Mouse (Mus musculus) liver, embryonic 14.5 days (tissue): ENCODE measurements at regions not wholly inside any gene's neighbourhood (a gene's known extent, or its start where the extent isn't known, plus 50 kb on each side); places are given as distances from the start of the nearest gene placed in this dataset.

ENCODE experiments used
- ATAC-seq: fragments of 200-750 bp; cut with Nextera tagmentation; 2 replicates; pipeline ENCODE4 v1.8.0; 2017; ENCODE audit warnings: moderate number of reproducible peaks, mild to moderate bottlenecking, moderate library complexity; ENCODE audit not compliant: insufficient read depth
- DNase-seq, 3 experiments: peaks; one replicate each; pipeline ENCODE4 v3.0.0-alpha.2; 2012 to 2013; ENCODE audit warnings: low read depth in 3 of 3, low spot score in 3 of 3
- H3K27ac ChIP-seq: fragments of 300-500 bp; sonication (generic); 2 replicates; pipeline ENCODE4 v1.5.1; 2014; ENCODE audit warnings: moderate library complexity, mild to moderate bottlenecking, control low read depth, inconsistent platforms
- H3K27me3 ChIP-seq: fragments of 300-500 bp; sonication (generic); 2 replicates; pipeline ENCODE4 v1.6.1; 2014; ENCODE audit warnings: mild to moderate bottlenecking, low read length, moderate library complexity; ENCODE audit not compliant: control insufficient read depth, insufficient read depth
- H3K36me3 ChIP-seq: fragments of 300-500 bp; sonication (generic); replicated peaks from 2 replicates; pipeline ENCODE4 v1.6.1; 2014; ENCODE audit warnings: low read depth; ENCODE audit not compliant: control insufficient read depth, insufficient read depth
- H3K4me1 ChIP-seq, 2 experiments: fragments of 200-500 bp in 1 of 2; fragments of 300-500 bp in 1 of 2; sonication (generic) in 1 of 2; replicated peaks; 2 replicates each; pipeline ENCODE4 v1.6.1; 2012 to 2014; ENCODE audit warnings: antibody characterized with exemption in 1 of 2, inconsistent platforms in 1 of 2, low read length in 1 of 2; ENCODE audit not compliant: control insufficient read depth in 2 of 2, insufficient read depth in 2 of 2
- H3K4me2 ChIP-seq: fragments of 300-500 bp; sonication (generic); 2 replicates; pipeline ENCODE4 v1.6.1; 2014; ENCODE audit warnings: low read depth, mild to moderate bottlenecking, control low read depth, moderate library complexity
- H3K4me3 ChIP-seq, 2 experiments: fragments of 200-500 bp in 1 of 2; fragments of 300-500 bp in 1 of 2; sonication (generic) in 1 of 2; 2 replicates each; pipeline ENCODE4 v1.5.1; 2012 to 2014; ENCODE audit warnings: low read depth in 2 of 2, low read length in 2 of 2, mild to moderate bottlenecking in 2 of 2, control low read depth in 1 of 2, inconsistent platforms in 1 of 2, moderate library complexity in 1 of 2; ENCODE audit not compliant: insufficient read depth in 1 of 2
- H3K9ac ChIP-seq: fragments of 300-500 bp; sonication (generic); replicated peaks from 2 replicates; pipeline ENCODE4 v1.6.1; 2014; ENCODE audit warnings: mild to moderate bottlenecking, control low read depth, moderate library complexity
- H3K9me3 ChIP-seq: fragments of 300-500 bp; sonication (generic); 2 replicates; pipeline ENCODE4 v1.6.1; 2016; ENCODE audit warnings: low read length, mixed read lengths; ENCODE audit not compliant: control insufficient read depth
- CTCF ChIP-seq: IDR thresholded peaks from 2 replicates; pipeline ENCODE4 v1.5.1; 2016; ENCODE audit warnings: antibody characterized with exemption, low read depth, control low read depth
- EP300 ChIP-seq: IDR thresholded peaks from 2 replicates; pipeline ENCODE4 v1.6.1; 2016; ENCODE audit warnings: antibody characterized with exemption, low read depth
- WGBS: fragments of 180-500 bp; shearing (Covaris S2); extraction: QIAGEN DNeasy Blood & Tissue Kit; methylation state at CpG from one replicate; pipeline ENCODE4 v1.1.7; 2014; ENCODE audit not compliant: insufficient replicate concordance; 5-methylcytosine and 5-hydroxymethylcytosine counted together

DNA sequence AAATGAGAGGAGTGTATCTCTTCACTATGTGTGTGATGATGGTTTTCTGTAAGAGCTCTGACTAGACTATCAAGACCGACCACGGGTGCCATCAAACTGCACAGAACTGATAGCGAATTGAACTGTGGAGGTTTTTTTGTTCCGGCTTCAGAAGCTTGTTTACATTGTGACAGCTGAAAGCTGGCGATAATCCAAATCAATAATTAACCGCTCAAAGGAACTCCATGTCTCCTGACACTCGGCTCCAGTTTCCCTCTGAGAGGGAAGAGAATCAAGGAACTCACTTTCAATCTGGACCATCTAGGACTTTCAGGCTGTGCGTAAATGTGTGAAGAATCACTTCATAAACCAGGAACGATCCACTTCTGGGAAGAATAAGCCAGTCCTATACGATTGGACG lies 289.0 kb upstream of the Syt1 start:
- Histone ChIP-seq H3K9me3 (no peaks in the 10 kb centered on the region), H3K4me2 (no peak overlapping the region), H3K27ac (no peak overlapping the region), H3K9ac (no peak overlapping the region), H3K4me1 (no peaks in the 10 kb centered on the region), H3K27me3 (no peaks in the 10 kb centered on the region), H3K36me3 (no peaks in the 10 kb centered on the region), H3K4me3 (no peak overlapping the region)
- ATAC-seq (no peak), DNase-seq (peak in 2 of 3 experiments; percentile 0 to 1)
- 59% methylated on average over 11 of the region's 11 CpGs for WGBS
- TF ChIP-seq CTCF (no peak), EP300 (no peak)

DNA sequence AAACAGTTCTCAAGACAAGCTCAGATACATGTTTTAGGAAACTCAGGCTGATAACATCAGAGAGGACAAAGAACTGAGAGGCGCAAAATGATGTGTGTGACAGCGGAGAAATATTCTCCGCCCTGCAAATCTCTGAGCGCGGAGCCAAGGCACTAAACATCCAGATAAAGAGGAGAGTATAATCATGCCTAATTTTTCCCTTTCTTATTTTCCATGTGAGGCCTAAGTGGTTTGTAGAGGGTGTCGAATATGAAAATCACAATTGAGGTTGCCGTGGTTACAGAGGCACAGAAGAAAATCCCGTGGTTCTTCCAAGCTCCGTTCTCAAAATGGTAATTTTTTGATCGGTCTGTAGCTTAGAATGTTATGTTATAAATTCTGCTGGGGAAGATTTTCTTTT lies 272.6 kb upstream of the Syt1 start:
- DNase-seq (no peak), ATAC-seq (no peak)
- H3K27me3 ChIP-seq = no peaks in the 10 kb centered on the region
- TF ChIP-seq EP300 (no peak), CTCF (no peak)
- WGBS = 75% methylated on average over 10 of the region's 10 CpGs
- no peaks in the 10 kb centered on the region for H3K9me3 ChIP-seq
- H3K9ac ChIP-seq = no peak overlapping the region
- no peaks in the 10 kb centered on the region for H3K36me3 ChIP-seq
- H3K27ac ChIP-seq = no peak overlapping the region
- H3K4me2 ChIP-seq = no peak overlapping the region
- no peaks in the 10 kb centered on the region for H3K4me1 ChIP-seq
- no peak overlapping the region for H3K4me3 ChIP-seq

DNA sequence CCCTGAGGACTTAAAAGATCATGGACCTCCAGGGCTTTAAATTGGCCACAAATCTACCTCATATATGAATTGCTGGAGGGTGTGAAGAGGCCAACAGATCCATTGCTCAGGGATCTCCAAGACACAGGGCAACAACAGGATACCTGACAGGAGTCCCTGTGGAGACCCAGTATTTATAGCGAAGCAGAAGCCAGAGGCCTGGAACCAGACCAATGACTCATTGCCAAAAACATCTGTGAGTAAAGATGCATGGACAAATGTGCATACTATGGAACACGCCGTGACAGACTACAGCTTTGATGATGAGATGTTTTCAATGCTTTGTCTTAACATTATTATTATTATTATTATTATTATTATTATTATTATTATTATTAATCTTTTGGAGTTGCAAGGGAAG lies 239.0 kb upstream of the Syt1 start:
- H3K36me3 ChIP-seq = no peaks in the 10 kb centered on the region
- H3K27me3 ChIP-seq = no peaks in the 10 kb centered on the region
- DNase-seq = no peak
- TF ChIP-seq CTCF (no peak), EP300 (no peak)
- ATAC-seq = no peak
- 84% methylated on average over 3 of the region's 3 CpGs for WGBS
- no peaks in the 10 kb centered on the region for H3K4me1 ChIP-seq
- no peak overlapping the region for H3K4me3 ChIP-seq
- H3K9ac ChIP-seq = no peak overlapping the region
- H3K4me2 ChIP-seq = no peak overlapping the region
- H3K27ac ChIP-seq = no peak overlapping the region
- H3K9me3 ChIP-seq = no peaks in the 10 kb centered on the region

GRCm38 (mm10) chr10:109246328-109246727 lies 235.5 kb upstream of the Syt1 start:
- no peak for ATAC-seq
- no peaks in the 10 kb centered on the region for H3K36me3 ChIP-seq
- TF ChIP-seq EP300 (no peak), CTCF (no peak)
- H3K27ac ChIP-seq = no peak overlapping the region
- no peaks in the 10 kb centered on the region for H3K4me1 ChIP-seq
- H3K9me3 ChIP-seq = no peaks in the 10 kb centered on the region
- no peak overlapping the region for H3K4me3 ChIP-seq
- DNase-seq = no peak
- WGBS = 52% methylated on average over 4 of the region's 4 CpGs
- no peak overlapping the region for H3K9ac ChIP-seq
- no peaks in the 10 kb centered on the region for H3K27me3 ChIP-seq
- H3K4me2 ChIP-seq = no peak overlapping the region

GRCm38 (mm10) chr10:109237026-109237425 lies 226.2 kb upstream of the Syt1 start:
- H3K27me3 ChIP-seq = no peaks in the 10 kb centered on the region
- TF ChIP-seq EP300 = no peak
- TF ChIP-seq CTCF = no peak
- H3K4me2 ChIP-seq = no peak overlapping the region
- DNase-seq (no peak), ATAC-seq (no peak)
- no peaks in the 10 kb centered on the region for H3K36me3 ChIP-seq
- no peak overlapping the region for H3K27ac ChIP-seq
- WGBS = 59% methylated on average over 7 of the region's 7 CpGs
- no peak overlapping the region for H3K9ac ChIP-seq
- H3K9me3 ChIP-seq = no peaks in the 10 kb centered on the region
- H3K4me3 ChIP-seq = no peak overlapping the region
- H3K4me1 ChIP-seq = no peaks in the 10 kb centered on the region
